Mouse (Mus musculus) E14TG2a.4 (cell line): ENCODE measurements at regions not wholly inside any gene's neighbourhood (a gene's known extent, or its start where the extent isn't known, plus 50 kb on each side); places are given as distances from the start of the nearest gene placed in this dataset.

Experiments used
- H3K27me3 ChIP-seq: 2 replicates; pipeline ENCODE4 v1.6.1; 2014; ENCODE audit warnings: low read length, control low read depth; ENCODE audit not compliant: insufficient read depth
- H3K36me3 ChIP-seq: 2 replicates; pipeline ENCODE4 v1.6.1; 2014; ENCODE audit warnings: low read length, control low read depth; ENCODE audit not compliant: insufficient read depth
- H3K4me1 ChIP-seq: replicated peaks from 2 replicates; pipeline ENCODE4 v1.6.1; 2014; ENCODE audit warnings: low read depth, low read length, control low read depth
- H3K4me3 ChIP-seq: replicated peaks from 2 replicates; pipeline ENCODE4 v1.5.1; 2014; ENCODE audit warnings: mild to moderate bottlenecking, low read length
- H3K9me3 ChIP-seq: 2 replicates; pipeline ENCODE4 v1.6.1; 2014; ENCODE audit warnings: low read length, control low read depth
- CTCF ChIP-seq: conservative IDR thresholded peaks from 2 replicates; pipeline ENCODE4 v1.5.1; 2014; ENCODE audit warnings: low read length
- NANOG ChIP-seq: IDR thresholded peaks from 2 replicates; pipeline ENCODE4 v1.6.1; 2014; ENCODE audit warnings: borderline replicate concordance, low read length, mixed read lengths
- POU5F1 ChIP-seq: IDR thresholded peaks from 2 replicates; pipeline ENCODE4 v1.6.1; 2014; ENCODE audit warnings: low read length, borderline replicate concordance

GRCm38 (mm10) chr10:60923806-60924205 lies 92.4 kb upstream of the Unc5b start:
- H3K36me3 ChIP-seq, result no peaks in the 10 kb centered on the region
- H3K4me3 ChIP-seq, result no peak overlapping the region
- peaks cover 12% of the 10 kb centered on the region for H3K4me1 ChIP-seq
- no peak for TF ChIP-seq NANOG
- TF ChIP-seq POU5F1, result no peak
- TF ChIP-seq CTCF, result no peak
- peaks cover 27% of the 10 kb centered on the region for H3K27me3 ChIP-seq
- H3K9me3 ChIP-seq, result no peaks in the 10 kb centered on the region

- no peak for TF ChIP-seq POU5F1
- no peak for TF ChIP-seq CTCF
- TF ChIP-seq NANOG, result no peak
Measured at GRCm38 (mm10) chr10:60920621-60921020, 89.2 kb upstream of the Unc5b start.

GRCm38 (mm10) chr10:60918020-60918419 lies 86.6 kb upstream of the Unc5b start:
- Histone ChIP-seq H3K4me3 (no peak overlapping the region), H3K36me3 (no peaks in the 10 kb centered on the region), H3K9me3 (no peaks in the 10 kb centered on the region), H3K4me1 (no peaks in the 10 kb centered on the region), H3K27me3 (peaks cover 31% of the 10 kb centered on the region)
- TF ChIP-seq NANOG, result no peak
- TF ChIP-seq CTCF, result no peak
- no peak for TF ChIP-seq POU5F1

More at GRCm38 (mm10) chr10:60920621-60921020, 89.2 kb upstream of the Unc5b start:
- no peaks in the 10 kb centered on the region for H3K9me3 ChIP-seq
- H3K4me1 ChIP-seq, result no peaks in the 10 kb centered on the region
- no peak overlapping the region for H3K4me3 ChIP-seq
- peaks cover 27% of the 10 kb centered on the region; the same call in 1 of the 2 replicates for H3K27me3 ChIP-seq
- H3K36me3 ChIP-seq, result no peaks in the 10 kb centered on the region

GRCm38 (mm10) chr10:60914391-60914790 lies 83.0 kb upstream of the Unc5b start:
- Histone ChIP-seq H3K27me3 (peaks cover 16% of the 10 kb centered on the region), H3K36me3 (no peaks in the 10 kb centered on the region), H3K4me1 (no peaks in the 10 kb centered on the region), H3K9me3 (no peaks in the 10 kb centered on the region), H3K4me3 (no peak overlapping the region)
- TF ChIP-seq NANOG (no peak), CTCF (no peak), POU5F1 (no peak)

GRCm38 (mm10) chr10:60913456-60913900 lies 82.1 kb upstream of the Unc5b start:
- no peak for TF ChIP-seq NANOG
- TF ChIP-seq CTCF, result no peak
- no peak for TF ChIP-seq POU5F1
- H3K4me3 ChIP-seq, result no peak overlapping the region
- H3K36me3 ChIP-seq, result no peaks in the 10 kb centered on the region

GRCm38 (mm10) chr10:60904351-60904750 lies 73.0 kb upstream of the Unc5b start:
- Histone ChIP-seq H3K9me3 (no peaks in the 10 kb centered on the region), H3K27me3 (0 out of 2 replicates have a peak, but pooled peaks cover 6% of the 10 kb centered on the region), H3K4me1 (no peaks in the 10 kb centered on the region; the same call in 1 of the 2 replicates), H3K4me3 (no peak overlapping the region), H3K36me3 (no peaks in the 10 kb centered on the region)
- TF ChIP-seq CTCF, result no peak
- TF ChIP-seq POU5F1, result no peak
- TF ChIP-seq NANOG, result no peak

More at GRCm38 (mm10) chr10:60913456-60913900, 82.1 kb upstream of the Unc5b start:
- no peaks in the 10 kb centered on the region for H3K9me3 ChIP-seq
- no peaks in the 10 kb centered on the region for H3K4me1 ChIP-seq
- peaks cover 16% of the 10 kb centered on the region for H3K27me3 ChIP-seq

GRCm38 (mm10) chr10:60900992-60901391 lies 69.6 kb upstream of the Unc5b start:
- Histone ChIP-seq H3K4me3 (no peak overlapping the region), H3K27me3 (0 out of 2 replicates have a peak, but pooled peaks cover 6% of the 10 kb centered on the region), H3K36me3 (no peaks in the 10 kb centered on the region), H3K4me1 (no peaks in the 10 kb centered on the region; the same call in 1 of the 2 replicates), H3K9me3 (no peaks in the 10 kb centered on the region)
- TF ChIP-seq POU5F1 (no peak), NANOG (no peak), CTCF (no peak)

GRCm38 (mm10) chr10:60893810-60894147 lies 62.4 kb upstream of the Unc5b start:
- H3K4me3 ChIP-seq, result no peak overlapping the region
- H3K4me1 ChIP-seq, result no peaks in the 10 kb centered on the region
- H3K36me3 ChIP-seq, result no peaks in the 10 kb centered on the region
- TF ChIP-seq POU5F1 (no peak), CTCF (no peak), NANOG (no peak)
- H3K9me3 ChIP-seq, result no peaks in the 10 kb centered on the region
- H3K27me3 ChIP-seq, result no peaks in the 10 kb centered on the region

- H3K9me3 ChIP-seq, result peaks cover 2% of the 10 kb centered on the region; the same call in 1 of the 2 replicates
- no peaks in the 10 kb centered on the region for H3K4me1 ChIP-seq
- no peak overlapping the region for H3K4me3 ChIP-seq
- TF ChIP-seq CTCF (no peak), NANOG (no peak), POU5F1 (no peak)
- H3K36me3 ChIP-seq, result no peaks in the 10 kb centered on the region
- peaks cover 3% of the 10 kb centered on the region; the same call in 1 of the 2 replicates for H3K27me3 ChIP-seq
Measured at GRCm38 (mm10) chr10:60893130-60893809, 61.9 kb upstream of the Unc5b start.
